Mouse (Mus musculus): ENCODE measurements around the gene Slc9a3r2.

Gene Slc9a3r2

DNA sequence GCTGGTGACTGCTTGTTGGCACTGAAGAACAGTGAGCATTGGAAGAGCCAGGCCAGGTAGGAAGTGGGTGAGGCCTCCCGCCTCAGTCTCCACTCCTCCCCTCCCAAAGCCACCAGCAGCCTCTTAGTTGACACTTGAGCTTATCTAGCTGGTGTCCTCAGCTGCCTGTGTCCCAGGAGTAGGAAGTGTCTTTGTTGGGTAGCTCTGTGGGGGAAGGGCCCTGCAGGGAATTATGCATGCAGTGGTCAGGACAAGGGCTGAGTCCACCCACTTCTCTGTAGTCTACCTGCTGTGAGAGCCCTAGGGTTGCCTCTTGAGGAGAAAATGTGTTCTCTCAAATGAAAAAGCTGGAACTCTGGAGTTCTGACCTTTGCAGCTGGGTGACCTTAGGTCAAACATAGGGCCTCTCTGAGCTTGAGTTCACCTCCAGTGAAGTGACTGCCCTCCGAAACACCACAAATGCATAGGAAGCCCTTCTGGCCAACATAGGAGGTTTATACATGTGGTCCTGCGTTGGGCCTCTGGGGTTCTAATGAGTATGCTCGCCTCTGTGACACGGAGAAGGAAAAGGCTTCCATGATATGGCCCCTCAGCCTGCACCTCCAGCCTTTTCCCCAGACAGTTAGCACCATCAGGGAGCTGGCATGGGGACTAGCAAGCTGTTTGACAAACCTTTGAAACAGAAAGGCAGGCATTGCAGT, 13.2 kb downstream of the Slc9a3r2 start:
- in situ Hi-C loops (cut with MboI, MseI): no loop called here

GRCm38 (mm10) chr17:24635694-24636093, 14.4 kb downstream of the Slc9a3r2 start:
- in situ Hi-C loops (cut with MboI, MseI): no loop called here

DNA sequence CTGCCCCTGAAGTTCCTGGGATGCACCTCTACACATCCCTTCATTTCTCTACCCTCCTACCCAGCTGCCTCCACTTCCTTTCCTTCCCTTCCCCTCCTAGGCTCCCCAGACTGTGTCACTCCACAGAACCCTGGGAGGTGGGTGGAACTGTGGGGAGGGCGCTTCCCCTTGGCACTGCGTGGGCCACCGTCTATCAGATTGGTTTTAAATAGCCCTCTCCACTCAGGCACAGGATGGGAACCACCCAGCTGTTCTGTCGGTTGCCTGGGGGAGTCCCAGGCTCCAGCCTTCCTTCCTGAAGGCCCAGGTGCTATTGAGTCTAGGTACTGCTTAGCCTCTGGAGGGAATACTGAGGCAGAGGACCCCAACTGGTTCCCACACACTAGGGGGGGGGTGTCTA, 15.1 kb downstream of the Slc9a3r2 start:
- in situ Hi-C loops (cut with MboI, MseI): no loop called here

- in situ Hi-C loops (cut with MboI, MseI): no loop called here
These were observed 16.3 kb downstream of the Slc9a3r2 start for GRCm38 (mm10) chr17:24633831-24634230.

DNA sequence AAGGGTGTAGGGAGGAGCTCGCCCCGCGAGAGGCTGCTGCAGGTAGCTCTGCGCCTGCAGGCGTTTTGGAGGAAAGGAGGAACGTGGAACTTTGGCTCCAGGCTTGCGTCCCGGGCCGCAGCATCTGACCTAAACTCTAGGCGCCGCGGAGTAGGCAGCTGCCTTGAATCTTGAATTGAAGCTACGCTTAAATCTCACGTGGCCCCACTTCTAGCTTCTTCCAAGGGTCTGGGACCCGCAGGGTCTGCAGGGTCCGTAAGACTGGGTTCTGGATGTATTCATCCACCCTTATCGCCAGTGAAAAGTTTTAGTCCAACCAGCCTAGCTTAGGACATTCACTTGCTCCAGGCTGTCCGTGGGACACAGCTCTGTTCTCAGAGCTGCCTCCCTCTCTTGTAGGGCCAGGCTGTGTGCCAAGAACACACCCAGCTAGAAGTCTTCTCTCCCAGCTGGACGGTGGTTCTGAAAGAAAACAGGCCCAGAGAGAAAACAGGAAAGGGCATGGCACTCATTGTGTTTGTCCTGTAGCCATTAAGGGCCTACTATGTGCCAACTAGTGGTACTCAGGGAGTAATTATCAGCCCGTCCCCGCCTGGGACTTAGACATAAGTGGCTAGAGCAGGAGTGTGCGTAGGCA, 17.2 kb downstream of the Slc9a3r2 start:
- in situ Hi-C loops (cut with MboI, MseI): no loop called here

GRCm38 (mm10) chr17:24632167-24632812, 17.8 kb downstream of the Slc9a3r2 start, which contains the start of the genes Tsc2 and Nthl1:
Tsc2 (minus strand) TSS chr17:24632630.
Nthl1 (plus strand) TSS chr17:24632680.
- in situ Hi-C loops (cut with MboI, MseI): no loop called here

DNA sequence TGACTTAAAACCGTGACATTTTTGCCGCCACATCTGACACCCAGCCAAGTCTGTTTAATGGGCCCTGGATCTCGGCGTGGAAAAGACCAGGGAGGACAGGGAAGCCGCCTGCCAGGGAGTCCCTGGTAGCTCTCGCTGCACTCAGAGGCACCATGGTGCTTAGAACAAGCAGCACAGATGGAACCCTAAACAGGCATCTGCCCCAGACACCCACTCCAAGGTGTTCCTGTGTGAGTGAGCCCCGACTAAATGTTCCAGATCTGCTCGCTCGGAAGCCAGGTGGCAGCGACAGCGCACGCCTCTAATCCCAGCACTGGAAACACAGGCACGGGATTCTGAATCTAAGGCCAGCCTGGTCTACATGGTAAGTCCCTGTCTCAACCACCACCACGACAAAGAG, 20.1 kb downstream of the Slc9a3r2 start:
- in situ Hi-C loops (cut with MboI, MseI): no loop called here

DNA sequence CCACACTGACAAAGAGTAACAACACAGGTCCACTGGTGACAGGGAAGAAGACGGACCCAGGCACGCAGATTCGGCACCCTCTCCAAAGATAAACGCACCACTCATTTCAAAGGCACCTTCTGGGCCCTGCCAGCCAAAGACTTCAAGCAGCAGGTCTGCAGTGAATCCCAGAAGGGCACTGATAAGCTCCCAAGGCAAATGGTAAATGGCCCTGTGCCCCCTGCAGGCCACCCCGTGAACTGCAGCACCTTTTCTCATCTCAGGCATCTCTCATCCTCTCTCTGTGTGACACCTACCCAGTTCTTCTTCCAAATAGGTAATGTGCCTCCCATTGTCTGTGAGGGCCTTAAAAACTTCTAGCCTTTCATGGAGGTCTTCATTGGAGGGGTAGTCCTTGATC, 21.5 kb downstream of the Slc9a3r2 start:
- in situ Hi-C loops (cut with MboI, MseI): no loop called here

- in situ Hi-C loops (cut with MboI, MseI): no loop called here
These were observed 24.7 kb downstream of the Slc9a3r2 start for GRCm38 (mm10) chr17:24625472-24625871.

DNA sequence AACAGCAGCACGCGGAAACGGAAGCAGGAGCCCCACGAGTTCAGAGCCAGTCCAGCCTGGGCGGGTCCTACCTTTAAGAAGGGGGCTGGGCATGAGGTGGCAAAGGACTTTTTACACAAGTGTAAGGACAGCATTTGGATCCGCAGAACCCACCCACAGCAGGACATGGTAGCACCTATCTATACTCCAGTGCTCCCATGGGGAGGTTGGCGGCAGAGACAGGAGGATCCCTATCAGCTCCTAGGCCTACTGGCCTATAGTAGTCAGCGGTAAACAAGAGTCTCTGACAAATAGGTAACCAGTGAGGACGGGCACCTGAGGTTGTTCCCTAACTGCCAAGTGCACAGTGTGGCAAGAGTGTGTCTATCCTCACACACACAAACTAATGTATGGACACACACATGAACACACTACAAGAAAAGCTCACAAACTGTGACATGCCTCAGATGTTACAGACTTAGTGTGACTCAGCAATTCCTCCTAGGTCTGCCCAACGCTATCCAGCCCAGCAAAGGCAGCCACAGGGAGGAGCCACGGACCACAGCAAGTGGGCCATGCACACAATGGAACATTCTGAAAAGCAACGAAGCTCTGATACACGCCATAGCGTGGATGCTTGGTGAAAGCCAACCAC, 32.4 kb downstream of the Slc9a3r2 start:
- in situ Hi-C loops (cut with MboI, MseI): no loop called here

- in situ Hi-C loops (cut with MboI, MseI): no loop called here
These were observed 39.4 kb downstream of the Slc9a3r2 start for GRCm38 (mm10) chr17:24610711-24611110.

GRCm38 (mm10) chr17:24608874-24609273, 41.3 kb downstream of the Slc9a3r2 start:
- in situ Hi-C loops (cut with MboI, MseI): no loop called here

DNA sequence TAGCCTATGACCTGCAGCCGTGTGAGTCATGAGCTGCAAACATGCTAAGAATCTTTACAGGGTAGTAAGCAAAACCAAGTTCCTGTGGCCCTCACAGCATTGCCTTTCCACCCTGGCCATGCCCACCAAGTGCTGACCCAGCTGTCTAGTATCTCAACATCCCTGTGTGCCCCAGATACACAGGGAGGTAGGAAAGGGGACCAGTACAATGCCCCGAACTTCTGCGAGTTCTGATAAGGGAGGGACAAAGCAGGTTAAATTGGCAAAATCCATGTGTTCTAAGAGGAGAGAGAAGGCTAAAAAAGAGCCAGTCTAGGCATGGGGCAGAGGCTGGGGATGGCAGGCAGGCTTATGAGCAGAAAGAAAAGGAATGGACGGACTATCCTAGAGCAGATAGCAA, 41.8 kb downstream of the Slc9a3r2 start:
- in situ Hi-C loops (cut with MboI, MseI): no loop called here

- in situ Hi-C loops (cut with MboI, MseI): no loop called here
These were observed 45.6 kb downstream of the Slc9a3r2 start for GRCm38 (mm10) chr17:24604557-24604956.

GRCm38 (mm10) chr17:24603961-24604360, 46.2 kb downstream of the Slc9a3r2 start:
- in situ Hi-C loops (cut with MboI, MseI): no loop called here

DNA sequence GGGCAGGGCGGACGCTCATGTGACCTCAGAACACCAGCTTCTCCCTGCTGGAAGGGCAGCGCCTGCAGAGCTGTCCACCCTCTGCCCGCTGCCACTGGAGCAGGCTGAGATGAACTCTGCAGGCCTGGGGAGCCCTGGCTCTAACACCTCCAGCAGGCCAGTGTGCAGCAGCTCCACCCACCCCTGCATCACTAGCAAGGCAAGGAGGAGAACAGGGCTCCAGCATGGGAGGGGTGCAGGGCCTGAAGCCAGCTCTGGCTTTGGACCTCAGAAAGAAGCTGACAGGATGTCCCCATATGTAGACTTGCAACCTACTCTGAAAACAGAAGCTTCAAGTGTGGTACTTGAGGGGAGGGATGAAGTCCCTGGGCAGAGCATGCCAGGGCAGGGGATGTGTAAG, 49.6 kb downstream of the Slc9a3r2 start:
- in situ Hi-C loops (cut with MboI, MseI): no loop called here

GRCm38 (mm10) chr17:24597989-24598388, 52.1 kb downstream of the Slc9a3r2 start:
- in situ Hi-C loops (cut with MboI, MseI): no loop called here

DNA sequence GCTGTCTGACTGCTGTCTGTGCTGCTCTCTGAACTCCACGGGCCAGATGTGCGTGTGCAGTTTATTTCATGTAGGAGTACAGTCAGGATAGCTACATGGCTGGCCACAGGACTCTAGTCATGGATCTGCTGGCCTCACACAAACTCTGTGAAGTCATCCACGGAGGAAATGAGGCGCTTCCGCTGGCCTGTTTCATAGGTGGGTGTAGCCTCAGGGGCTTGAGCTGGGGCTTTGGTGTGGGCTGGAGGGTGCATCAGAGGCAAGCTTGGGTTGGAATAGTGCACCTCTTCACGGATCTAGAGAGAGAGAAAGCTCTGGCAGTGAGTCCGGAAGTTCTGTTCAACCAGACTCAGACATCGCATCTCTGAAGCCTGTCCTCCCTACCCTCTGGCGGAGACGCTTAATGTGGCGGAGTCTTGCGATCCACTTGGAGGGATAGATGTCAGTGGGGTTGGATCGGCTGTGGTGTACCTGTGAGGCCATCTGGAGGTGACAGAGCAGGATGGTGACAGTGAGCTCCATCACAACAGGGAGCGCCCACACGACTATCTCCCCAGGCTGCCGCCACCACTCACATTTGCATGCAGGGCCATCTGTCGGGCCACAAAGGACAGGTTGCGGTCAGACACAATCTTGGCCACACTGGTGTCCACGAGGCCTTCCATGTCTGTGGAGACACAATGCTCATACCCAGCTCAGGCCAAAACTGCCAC, 53.5 kb downstream of the Slc9a3r2 start:
- in situ Hi-C loops (cut with MboI, MseI): no loop called here

GRCm38 (mm10) chr17:24596073-24596466, 54.1 kb downstream of the Slc9a3r2 start:
- in situ Hi-C loops (cut with MboI, MseI): no loop called here

DNA sequence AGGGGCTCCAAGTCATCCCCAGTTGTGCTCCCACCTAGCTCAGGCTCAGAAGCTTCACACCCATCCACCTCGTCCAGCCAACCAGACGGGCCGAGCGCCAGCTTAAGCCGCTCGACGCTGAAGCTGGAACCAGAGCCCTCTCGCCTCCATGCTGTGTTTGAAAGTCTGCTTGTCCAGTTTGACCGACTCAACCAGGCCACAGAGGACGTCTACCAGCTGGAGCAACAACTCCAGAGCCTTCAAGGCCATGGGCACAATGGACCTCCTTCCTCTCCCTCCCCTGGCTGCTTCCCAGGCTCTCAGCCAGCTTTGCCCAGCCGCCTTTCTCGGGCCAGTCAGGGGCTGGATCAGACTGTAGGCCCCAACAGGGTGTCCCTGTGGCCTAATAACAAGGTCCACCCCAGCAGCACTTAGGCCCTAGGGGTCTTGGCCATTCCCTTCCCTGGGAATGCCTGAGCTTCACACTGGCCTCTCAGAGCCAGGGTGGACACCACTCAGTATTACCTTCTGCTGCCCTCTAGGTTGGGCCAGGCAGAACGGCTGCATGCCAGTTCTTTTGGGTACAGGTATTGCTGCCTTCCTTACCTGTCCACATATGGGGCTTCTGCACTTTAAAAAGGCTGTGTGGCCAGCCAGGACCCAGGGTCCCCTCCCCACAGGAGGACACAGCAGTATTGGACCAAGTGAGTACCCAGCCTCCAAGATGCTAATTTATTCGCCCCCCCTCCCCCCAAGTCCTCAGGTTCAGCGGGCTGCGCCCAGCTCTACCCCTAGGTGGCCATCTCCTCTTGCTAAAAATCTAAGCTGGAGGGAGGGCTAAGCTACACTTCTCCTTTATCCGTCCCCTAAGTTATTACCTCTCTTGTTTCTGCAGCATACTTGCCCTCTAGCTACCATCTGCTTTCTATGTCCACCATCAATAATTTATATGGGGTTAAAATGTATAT, 54.7 kb downstream of the Slc9a3r2 start:
- in situ Hi-C loops (cut with MboI, MseI): no loop called here
